In genomic region chr2:124740848-124741247, GRCm38 (mm10) we compare ENCODE assay signal across 10 mouse cellular contexts.
DNase-seq lines count a peak whose midpoint lies in the region; ATAC-seq and TF ChIP-seq lines count a peak whose summit lies in the region.
"Had no signal": no experiment of that assay in that cellular context is flagged by ENCODE, and none has a peak within 500 bp of the region (broad histone marks: within the 10 kb centered on the region; RNA-seq: fewer than 3 reads in every experiment).

No protein-coding gene starts in this region.

- H3K4me3 ChIP-seq in kidney, embryonic 15.5 days (replicated peaks) = no peak overlapping the region
- no peak overlapping the region for H3K4me3 ChIP-seq in liver, postnatal 0 days (ENCODE audit: low read depth, low read length)

- H3K4me2 ChIP-seq in kidney, embryonic 15.5 days = no peak overlapping the region
- 0 out of 2 replicates have a peak overlapping the region, but pooled peaks have one; percentile 0 for H3K4me2 ChIP-seq in liver, postnatal 0 days (ENCODE audit: low read depth, low read length)
- H3K4me2 ChIP-seq: lung, embryonic 14.5 days had no signal

- H3K27me3 ChIP-seq in kidney, embryonic 15.5 days = no peaks in the 10 kb centered on the region
- no peaks in the 10 kb centered on the region for H3K27me3 ChIP-seq in liver, postnatal 0 days (ENCODE audit: insufficient read depth, low read length)

- peak; percentile 4 for DNase-seq in kidney, postnatal 14 days
- DNase-seq in brain, embryonic 14.5 days (ENCODE audit: low read depth) = peak; percentile 25
- DNase-seq in liver, postnatal 0 days = no peak
- DNase-seq in urinary bladder, postnatal 36 days (ENCODE audit: low spot score in 2 of 2) = no peak
- DNase-seq in right cerebral cortex, postnatal 25 days = no peak

- 56% methylated on average over 13 of the region's 13 CpGs for WGBS in kidney, embryonic 15.5 days
- 27% methylated on average over 13 of the region's 13 CpGs for WGBS in liver, postnatal 0 days (ENCODE audit: insufficient replicate concordance)

- TF ChIP-seq POLR2A in brain, embryonic 14.5 days (IDR thresholded peaks at IDR 0.05; ENCODE audit: borderline replicate concordance, extremely low read depth, insufficient read depth, insufficient read length, poor library complexity, severe bottlenecking) = no peak

- ATAC-seq in kidney, embryonic 15.5 days (replicated peaks; ENCODE audit: low FRiP score) = no peak
- peak; percentile 43 for ATAC-seq in granulocyte monocyte progenitor cell, adult 5-6 weeks (replicated peaks; ENCODE audit: poor library complexity, severe bottlenecking)
- no peak for ATAC-seq in liver, postnatal 0 days
- ATAC-seq in erythroid progenitor cell, adult 5-6 weeks (replicated peaks; ENCODE audit: low FRiP score, poor library complexity, severe bottlenecking) = no peak
- ATAC-seq: hindbrain, postnatal 0 days had no signal

- no peak overlapping the region for H3K9ac ChIP-seq in kidney, embryonic 15.5 days
- H3K9ac ChIP-seq in liver, postnatal 0 days (replicated peaks) = no peak overlapping the region
- H3K9ac ChIP-seq: lung, embryonic 14.5 days had no signal

- H3K36me3 ChIP-seq in kidney, embryonic 15.5 days = no peaks in the 10 kb centered on the region
- H3K36me3 ChIP-seq in liver, postnatal 0 days (replicated peaks; ENCODE audit: insufficient read depth, low read length) = no peaks in the 10 kb centered on the region

- no peak overlapping the region for H3K27ac ChIP-seq in kidney, embryonic 15.5 days
- peak overlapping the region; percentile 48; the same call in 1 of the 2 replicates for H3K27ac ChIP-seq in liver, postnatal 0 days (ENCODE audit: low read depth)
- H3K27ac ChIP-seq: hindbrain, postnatal 0 days had no signal

- H3K9me3 ChIP-seq in kidney, embryonic 15.5 days (replicated peaks) = no peaks in the 10 kb centered on the region
- no peaks in the 10 kb centered on the region for H3K9me3 ChIP-seq in liver, postnatal 0 days (ENCODE audit: low read length)

- TF ChIP-seq CTCF in brain, embryonic 14.5 days (IDR thresholded peaks at IDR 0.05; ENCODE audit: borderline replicate concordance, extremely low read depth, insufficient read depth, insufficient read length) = no peak
- no peak for TF ChIP-seq CTCF in liver, postnatal 0 days (IDR thresholded peaks at IDR 0.05; ENCODE audit: low read depth)

- 0 out of 2 replicates have a peak, but pooled peaks cover 3% of the 10 kb centered on the region for H3K4me1 ChIP-seq in kidney, embryonic 15.5 days
- 0 out of 2 replicates have a peak, but pooled peaks cover 2% of the 10 kb centered on the region for H3K4me1 ChIP-seq in liver, postnatal 0 days (ENCODE audit: insufficient read depth)

- no peak for TF ChIP-seq EP300 in liver, postnatal 0 days (IDR thresholded peaks at IDR 0.05; ENCODE audit: low read depth)

Comparison
In these comparisons a context has a peak if more than half of its experiments do, and no peak if none do; other contexts are left out.
1. DNase-seq: peak in kidney, postnatal 14 days (single experiment) and brain, embryonic 14.5 days (single experiment); none in liver, postnatal 0 days (single experiment), urinary bladder, postnatal 36 days (0 of 2) and right cerebral cortex, postnatal 25 days (single experiment).